Mouse (Mus musculus) forebrain, postnatal 0 days (tissue): Measurements from ENCODE around the gene Dnase1l3. TPM values are rescaled to one million over a fixed set of nuclear protein-coding genes. Genes with fewer than 3 reads are reported as not detected.

ENCODE experiments used
- ATAC-seq: fragments of 200-750 bp; cut with Nextera tagmentation; 2 replicates; pipeline ENCODE4 v1.8.0; 2017; ENCODE audit warnings: mild to moderate bottlenecking, moderate library complexity
- DNase-seq: peaks from one replicate; pipeline ENCODE4 v3.0.0-alpha.2; 2015
- H3K27ac ChIP-seq: fragments of 300-500 bp; sonication (generic); 2 replicates; pipeline ENCODE4 v1.5.1; 2014; ENCODE audit warnings: low read depth, mild to moderate bottlenecking, antibody characterized with exemption, low read length, moderate library complexity, mixed read lengths
- H3K27me3 ChIP-seq: fragments of 300-500 bp; sonication (generic); 2 replicates; pipeline ENCODE4 v1.6.1; 2014; ENCODE audit warnings: mild to moderate bottlenecking, low read length, mixed read lengths; ENCODE audit not compliant: insufficient read depth
- H3K36me3 ChIP-seq: fragments of 300-500 bp; sonication (generic); 2 replicates; pipeline ENCODE4 v1.6.1; 2014; ENCODE audit warnings: mild to moderate bottlenecking, moderate library complexity; ENCODE audit not compliant: insufficient read depth
- H3K4me1 ChIP-seq: fragments of 300-500 bp; sonication (generic); 2 replicates; pipeline ENCODE4 v1.6.1; 2014; ENCODE audit warnings: antibody characterized with exemption; ENCODE audit not compliant: insufficient read depth
- H3K4me2 ChIP-seq: fragments of 300-500 bp; sonication (generic); 2 replicates; pipeline ENCODE4 v1.6.1; 2014; ENCODE audit warnings: low read depth, mild to moderate bottlenecking, moderate library complexity
- H3K4me3 ChIP-seq: fragments of 300-500 bp; sonication (generic); 2 replicates; pipeline ENCODE4 v1.5.1; 2014; ENCODE audit warnings: low read depth, low read length, mixed read lengths
- H3K9ac ChIP-seq: fragments of 300-500 bp; sonication (generic); 2 replicates; pipeline ENCODE4 v1.6.1; 2014; ENCODE audit warnings: mild to moderate bottlenecking
- H3K9me3 ChIP-seq: fragments of 300-500 bp; sonication (generic); 2 replicates; pipeline ENCODE4 v1.6.1; 2016; ENCODE audit warnings: low read length
- CTCF ChIP-seq: sonication (generic); IDR thresholded peaks from 2 replicates; pipeline ENCODE4 v1.5.1; 2016; ENCODE audit warnings: antibody characterized with exemption, control low read depth, low read depth
- WGBS: fragments of 180-500 bp; shearing (Covaris S2); extraction: QIAGEN DNeasy Blood & Tissue Kit; methylation state at CpG from one replicate; pipeline ENCODE4 v1.1.7; 2014; 5-methylcytosine and 5-hydroxymethylcytosine counted together
- polyA plus RNA-seq: library from polyadenylated mRNA; unstranded; fragments of >200 nt; fragmentation: Nextera tagmentation; extraction: Ambion mirVana; gene quantifications from 2 replicates; pipeline ENCODE4 v1.2.1, GENCODE M21; 2015
- total RNA-seq: library from RNA; depleted of rRNA; stranded (reverse); fragments of >200 nt; gene quantifications from 2 replicates; pipeline ENCODE4 v1.2.3, GENCODE M21; 2014; rRNA removed

The Dnase1l3 gene
- total and polyA plus RNA-seq, 2 experiments from 2014 or later, result 0.10 TPM; not detected in 1

- no peak for DNase-seq
- Histone ChIP-seq H3K9ac (no peak overlapping the region), H3K4me3 (no peak overlapping the region), H3K27ac (no peak overlapping the region), H3K4me2 (no peak overlapping the region), H3K27me3 (no peaks in the 10 kb centered on the region), H3K9me3 (no peaks in the 10 kb centered on the region), H3K36me3 (peaks cover 62% of the 10 kb centered on the region), H3K4me1 (no peaks in the 10 kb centered on the region)
- TF ChIP-seq CTCF, result no peak
- 89% methylated on average over 5 of the region's 5 CpGs for WGBS
- no peak for ATAC-seq
Observed at GRCm38 (mm10) chr14:7921459-7921858, 72.9 kb downstream of the Dnase1l3 start.

GRCm38 (mm10) chr14:7919921-7920320, 74.5 kb downstream of the Dnase1l3 start:
- no peak overlapping the region for H3K4me3 ChIP-seq
- DNase-seq, result no peak
- H3K4me1 ChIP-seq, result no peaks in the 10 kb centered on the region
- no peak overlapping the region for H3K4me2 ChIP-seq
- H3K9me3 ChIP-seq, result no peaks in the 10 kb centered on the region
- H3K27ac ChIP-seq, result no peak overlapping the region
- H3K9ac ChIP-seq, result no peak overlapping the region
- no peak for ATAC-seq
- no peak for TF ChIP-seq CTCF
- WGBS, result 72% methylated on average over 4 of the region's 4 CpGs
- no peaks in the 10 kb centered on the region for H3K27me3 ChIP-seq
- H3K36me3 ChIP-seq, result peaks cover 61% of the 10 kb centered on the region

GRCm38 (mm10) chr14:7919309-7919708, 75.1 kb downstream of the Dnase1l3 start:
- Histone ChIP-seq H3K4me2 (no peak overlapping the region), H3K4me3 (no peak overlapping the region), H3K36me3 (peaks cover 65% of the 10 kb centered on the region), H3K27ac (no peak overlapping the region), H3K4me1 (no peaks in the 10 kb centered on the region), H3K27me3 (no peaks in the 10 kb centered on the region), H3K9me3 (no peaks in the 10 kb centered on the region), H3K9ac (no peak overlapping the region)
- ATAC-seq, result no peak
- no peak for TF ChIP-seq CTCF
- 92% methylated on average over 5 of the region's 5 CpGs for WGBS
- no peak for DNase-seq

- Histone ChIP-seq H3K27ac (no peak overlapping the region), H3K4me2 (no peak overlapping the region), H3K4me1 (no peaks in the 10 kb centered on the region), H3K9me3 (no peaks in the 10 kb centered on the region), H3K36me3 (peaks cover 61% of the 10 kb centered on the region), H3K4me3 (no peak overlapping the region), H3K9ac (no peak overlapping the region), H3K27me3 (no peaks in the 10 kb centered on the region)
- ATAC-seq, result no peak; the same call in 1 of the 2 replicates
- no peak for TF ChIP-seq CTCF
- no peak for DNase-seq
- WGBS, result 82% methylated on average over 6 of the region's 6 CpGs
Observed at GRCm38 (mm10) chr14:7918150-7918991, 76.0 kb downstream of the Dnase1l3 start.

Other genes starting within 250 kb of the Dnase1l3 start
- gene Gm26661, start 203.0 kb downstream of the Dnase1l3 start, total RNA-seq, result not detected in 2 replicates
- not detected in 2 replicates for gene Gm26661, start 203.0 kb downstream of the Dnase1l3 start, polyA plus RNA-seq
- gene Flnb, start 176.6 kb downstream of the Dnase1l3 start, total RNA-seq, result 18.6 and 22.5 TPM in 2 replicates
- gene Flnb, start 176.6 kb downstream of the Dnase1l3 start, polyA plus RNA-seq, result 1.3 and 2.3 TPM in 2 replicates
- gene Gm45521, start 37.3 kb downstream of the Dnase1l3 start, total RNA-seq, result 0.31 TPM in 1 of 2 replicates, not detected in the other
- not detected in 2 replicates for gene Gm45521, start 37.3 kb downstream of the Dnase1l3 start, polyA plus RNA-seq
- 8.0 and 11.2 TPM in 2 replicates for gene Abhd6, start 8.3 kb upstream of the Dnase1l3 start, total RNA-seq
- 28.5 and 36.2 TPM in 2 replicates for gene Abhd6, start 8.3 kb upstream of the Dnase1l3 start, polyA plus RNA-seq
- 40.5 and 47.7 TPM in 2 replicates for gene Rpp14, start 85.8 kb upstream of the Dnase1l3 start, total RNA-seq
- gene Rpp14, start 85.8 kb upstream of the Dnase1l3 start, polyA plus RNA-seq, result 37.3 and 43.8 TPM in 2 replicates
- 34.0 and 36.0 TPM in 2 replicates for gene Pxk, start 103.6 kb upstream of the Dnase1l3 start, total RNA-seq
- 38.6 and 45.1 TPM in 2 replicates for gene Pxk, start 103.6 kb upstream of the Dnase1l3 start, polyA plus RNA-seq
- gene Pdhb, start 178.5 kb upstream of the Dnase1l3 start, total RNA-seq, result 151 and 183 TPM in 2 replicates
- gene Pdhb, start 178.5 kb upstream of the Dnase1l3 start, polyA plus RNA-seq, result 249 and 263 TPM in 2 replicates
- gene Kctd6, start 219.6 kb upstream of the Dnase1l3 start, total RNA-seq, result 19.3 and 27.0 TPM in 2 replicates
- gene Kctd6, start 219.6 kb upstream of the Dnase1l3 start, polyA plus RNA-seq, result 37.0 and 42.0 TPM in 2 replicates